Mouse (Mus musculus): ENCODE measurements at regions not wholly inside any gene's neighbourhood (a gene's known extent, or its start where the extent isn't known, plus 50 kb on each side); places are given as distances from the start of the nearest gene placed in this dataset.

DNA sequence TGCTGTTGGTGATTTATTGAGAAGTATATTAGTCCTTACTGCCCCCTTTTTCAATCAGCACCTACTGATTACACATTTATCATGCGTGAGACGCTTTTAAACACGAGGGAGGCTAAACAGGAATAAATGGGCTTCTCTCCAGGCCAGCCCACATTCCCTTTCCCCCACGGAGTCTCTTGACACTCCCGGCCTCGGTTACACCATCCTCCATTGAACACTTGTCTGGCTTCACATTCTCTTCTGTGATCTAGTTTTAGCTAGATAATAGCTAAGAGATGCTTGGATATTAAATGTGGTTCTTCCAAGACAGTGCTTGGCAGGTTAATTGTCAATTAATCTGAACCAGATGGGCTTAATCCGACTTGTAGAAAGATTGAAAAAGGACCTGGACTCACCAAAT is 189.4 kb downstream of the Slc30a10 start:
- DNase-seq (ENCODE audit: low spot score in 2 of 2) = no peak
- Histone ChIP-seq H3K4me3 (no peak overlapping the region), H3K27ac (no peak overlapping the region)
- TF ChIP-seq CTCF (conservative IDR thresholded peaks at IDR 0.05) = no peak

DNA sequence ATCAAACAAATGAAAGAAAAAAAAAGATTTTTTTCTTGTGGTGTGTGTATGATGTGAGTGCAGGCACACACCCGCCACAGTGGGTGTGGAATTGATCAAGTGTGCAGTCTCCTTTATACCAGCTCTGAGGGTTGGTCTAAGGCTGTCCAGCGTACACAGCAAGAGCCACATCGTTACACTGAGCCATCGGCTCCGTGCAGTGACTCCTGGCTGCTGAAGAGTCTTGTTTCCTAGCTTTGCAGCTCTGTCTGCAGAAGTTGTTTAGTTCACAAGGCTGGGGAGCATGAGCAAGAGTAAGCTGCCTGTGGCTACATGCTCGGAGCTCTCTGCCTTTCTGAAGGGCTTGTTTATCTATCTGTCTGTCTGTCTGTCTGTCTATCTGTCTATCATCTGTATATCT is 193.5 kb downstream of the Slc30a10 start:
- Histone ChIP-seq H3K27ac (no peak overlapping the region), H3K4me3 (no peak overlapping the region)
- no peak for DNase-seq (ENCODE audit: low spot score in 2 of 2)
- no peak for TF ChIP-seq CTCF (conservative IDR thresholded peaks at IDR 0.05)

GRCm38 (mm10) chr1:185648926-185649325 is 194.3 kb downstream of the Slc30a10 start:
- Histone ChIP-seq H3K27ac (no peak overlapping the region), H3K4me3 (no peak overlapping the region)
- no peak for DNase-seq (ENCODE audit: low spot score in 2 of 2)
- TF ChIP-seq CTCF (conservative IDR thresholded peaks at IDR 0.05) = no peak

- TF ChIP-seq CTCF (conservative IDR thresholded peaks at IDR 0.05) = no peak
- Histone ChIP-seq H3K4me3 (no peak overlapping the region), H3K27ac (no peak overlapping the region)
- DNase-seq (ENCODE audit: low spot score in 2 of 2) = no peak
These were observed 196.3 kb downstream of the Slc30a10 start for GRCm38 (mm10) chr1:185650926-185651325.

DNA sequence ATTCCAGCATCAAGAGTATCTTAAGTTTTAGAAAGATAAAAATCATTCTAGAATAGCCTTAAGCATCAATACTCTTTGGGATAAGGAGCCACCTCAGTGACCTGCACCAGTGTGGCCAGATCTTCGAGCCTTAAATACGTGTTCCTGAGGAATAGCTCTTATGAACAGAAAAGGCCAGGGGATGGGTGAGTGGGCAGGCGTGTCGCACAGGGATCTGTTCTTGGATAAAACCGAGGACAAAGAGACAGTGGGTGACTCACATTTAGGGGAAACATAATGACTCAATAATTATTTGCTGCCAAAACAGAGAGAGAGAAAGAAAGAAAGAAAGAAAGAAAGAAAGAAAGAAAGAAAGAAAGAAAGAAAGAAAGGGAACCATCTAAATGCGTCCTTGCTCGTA is 200.4 kb downstream of the Slc30a10 start:
- TF ChIP-seq CTCF (conservative IDR thresholded peaks at IDR 0.05) = no peak
- no peak for DNase-seq (ENCODE audit: low spot score in 2 of 2)
- H3K4me3 ChIP-seq = no peak overlapping the region
- no peak overlapping the region for H3K27ac ChIP-seq

- Histone ChIP-seq H3K27ac (no peak overlapping the region), H3K4me3 (no peak overlapping the region)
- TF ChIP-seq CTCF (conservative IDR thresholded peaks at IDR 0.05) = no peak
- DNase-seq (ENCODE audit: low spot score in 2 of 2) = no peak
These were observed 200.8 kb downstream of the Slc30a10 start for GRCm38 (mm10) chr1:185655461-185655860.

DNA sequence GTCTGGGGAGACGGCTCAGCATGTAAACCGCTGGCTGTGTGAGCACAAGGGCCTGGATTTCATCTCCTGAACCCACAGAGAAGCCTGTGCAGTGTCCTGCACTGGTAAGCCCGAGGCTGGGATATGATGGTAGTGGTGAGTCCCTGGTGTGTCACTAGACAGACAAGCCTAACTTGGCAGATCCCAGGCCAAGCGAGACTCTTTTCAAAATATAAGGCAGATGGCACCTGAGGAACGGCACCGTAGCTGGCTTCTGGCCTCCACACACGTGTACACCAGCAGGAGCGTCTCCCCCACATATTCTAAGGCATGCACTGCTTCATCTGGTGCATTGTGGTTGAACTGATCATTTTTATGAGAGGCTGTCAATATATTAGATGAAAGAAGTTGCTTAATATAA is 202.6 kb downstream of the Slc30a10 start:
- no peak for DNase-seq (ENCODE audit: low spot score in 2 of 2)
- Histone ChIP-seq H3K4me3 (no peak overlapping the region), H3K27ac (no peak overlapping the region)
- no peak for TF ChIP-seq CTCF (conservative IDR thresholded peaks at IDR 0.05)

DNA sequence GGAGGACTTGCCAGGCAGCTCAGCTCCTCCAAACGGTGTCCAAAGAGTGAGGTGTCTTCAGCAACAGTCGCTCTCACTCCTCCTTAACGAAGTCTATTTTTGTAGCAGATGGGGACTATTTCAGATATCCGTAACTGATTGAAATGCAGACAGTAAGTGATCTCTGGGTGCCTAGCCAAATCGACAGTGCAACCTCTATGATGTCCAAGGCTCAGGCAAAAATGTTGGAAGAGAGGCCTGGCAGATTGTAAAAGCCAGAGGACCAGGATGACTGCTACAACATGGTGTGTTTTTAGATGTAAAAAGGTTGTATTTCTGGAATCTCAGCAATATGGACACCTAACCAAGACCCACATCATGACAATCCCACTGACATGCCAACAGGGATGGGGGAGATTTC is 204.8 kb downstream of the Slc30a10 start:
- no peak overlapping the region for H3K4me3 ChIP-seq
- DNase-seq (ENCODE audit: low spot score in 2 of 2) = no peak
- H3K27ac ChIP-seq = no peak overlapping the region
- no peak for TF ChIP-seq CTCF (conservative IDR thresholded peaks at IDR 0.05)

GRCm38 (mm10) chr1:185662336-185662735 is 207.7 kb downstream of the Slc30a10 start:
- no peak for DNase-seq (ENCODE audit: low spot score in 2 of 2)
- no peak for TF ChIP-seq CTCF (conservative IDR thresholded peaks at IDR 0.05)
- H3K4me3 ChIP-seq = no peak overlapping the region
- H3K27ac ChIP-seq = no peak overlapping the region

DNA sequence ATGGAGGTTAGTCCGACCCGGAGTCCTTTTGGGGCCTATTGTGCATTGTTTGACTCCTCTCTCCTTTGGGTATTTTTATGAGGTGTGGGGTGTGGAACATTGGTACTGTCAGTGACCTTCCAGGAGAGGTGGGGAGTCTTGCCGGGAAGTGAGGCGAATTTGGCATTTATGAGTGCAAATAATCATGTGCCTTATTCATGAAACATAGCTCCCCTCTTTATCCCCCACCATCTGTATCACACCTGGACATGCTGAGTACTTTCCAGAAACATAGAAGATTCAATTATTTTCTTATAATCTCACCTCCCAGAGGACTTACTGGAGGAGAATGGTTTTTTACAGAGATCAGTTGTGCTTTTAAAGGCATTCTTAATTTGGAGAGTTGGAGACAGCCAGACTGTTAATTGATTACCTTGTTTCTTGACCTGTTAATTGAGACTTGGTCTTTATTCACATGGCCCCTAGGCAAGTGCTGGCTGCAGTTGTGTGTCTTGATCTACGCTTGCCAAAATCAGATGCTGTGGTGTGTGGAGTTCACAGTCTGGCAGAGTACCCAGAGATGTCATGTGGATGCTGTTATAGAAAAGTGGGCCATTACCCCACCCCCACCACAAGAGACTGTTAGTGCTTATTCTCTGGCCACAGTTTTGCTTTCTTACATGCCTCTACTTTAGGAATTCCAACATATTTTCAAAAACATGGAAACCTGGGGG is 215.5 kb downstream of the Slc30a10 start:
- no peak overlapping the region for H3K27ac ChIP-seq
- no peak for TF ChIP-seq CTCF (conservative IDR thresholded peaks at IDR 0.05)
- no peak for DNase-seq (ENCODE audit: low spot score in 2 of 2)
- no peak overlapping the region for H3K4me3 ChIP-seq

GRCm38 (mm10) chr1:185672940-185673339 is 218.3 kb downstream of the Slc30a10 start:
- TF ChIP-seq CTCF (conservative IDR thresholded peaks at IDR 0.05) = no peak
- no peak overlapping the region for H3K27ac ChIP-seq
- no peak overlapping the region for H3K4me3 ChIP-seq
- no peak for DNase-seq (ENCODE audit: low spot score in 2 of 2)

DNA sequence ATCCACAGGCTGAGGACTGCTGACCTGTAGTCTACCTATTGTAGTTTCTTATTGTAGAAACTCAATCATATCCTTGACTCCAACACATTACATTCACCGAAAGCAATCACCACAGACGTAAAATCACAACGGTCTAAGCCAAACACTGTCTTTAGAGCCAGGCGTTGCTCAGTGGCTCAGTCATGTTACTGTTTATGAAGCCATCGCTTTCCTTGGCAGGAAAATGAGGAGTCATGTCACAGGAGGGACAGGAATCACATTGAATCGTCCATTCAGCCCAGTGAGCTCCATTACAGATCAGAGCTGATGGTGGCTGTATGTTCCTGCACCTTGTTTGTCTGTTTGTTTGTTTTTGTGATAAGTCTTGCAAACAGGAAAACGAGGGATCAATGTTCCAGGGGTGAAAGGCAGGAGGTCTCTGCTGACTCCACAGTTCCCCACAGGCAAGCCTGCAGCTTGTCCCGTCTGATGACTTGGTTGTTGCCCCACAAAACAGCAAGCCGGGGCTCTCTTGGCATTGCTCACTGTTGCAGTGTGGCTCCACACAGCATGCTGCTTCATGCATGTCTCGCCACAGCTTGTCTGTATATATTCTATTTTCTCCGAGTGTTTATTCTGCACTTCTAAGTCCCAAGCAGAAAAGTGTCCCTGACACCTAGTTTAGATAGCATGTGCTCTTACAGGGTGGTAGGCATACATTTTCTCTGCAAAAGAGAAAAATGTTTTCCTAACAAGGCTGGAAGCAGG is 221.2 kb downstream of the Slc30a10 start:
- no peak overlapping the region for H3K4me3 ChIP-seq
- no peak for TF ChIP-seq CTCF (conservative IDR thresholded peaks at IDR 0.05)
- no peak overlapping the region for H3K27ac ChIP-seq
- DNase-seq (ENCODE audit: low spot score in 2 of 2) = no peak

DNA sequence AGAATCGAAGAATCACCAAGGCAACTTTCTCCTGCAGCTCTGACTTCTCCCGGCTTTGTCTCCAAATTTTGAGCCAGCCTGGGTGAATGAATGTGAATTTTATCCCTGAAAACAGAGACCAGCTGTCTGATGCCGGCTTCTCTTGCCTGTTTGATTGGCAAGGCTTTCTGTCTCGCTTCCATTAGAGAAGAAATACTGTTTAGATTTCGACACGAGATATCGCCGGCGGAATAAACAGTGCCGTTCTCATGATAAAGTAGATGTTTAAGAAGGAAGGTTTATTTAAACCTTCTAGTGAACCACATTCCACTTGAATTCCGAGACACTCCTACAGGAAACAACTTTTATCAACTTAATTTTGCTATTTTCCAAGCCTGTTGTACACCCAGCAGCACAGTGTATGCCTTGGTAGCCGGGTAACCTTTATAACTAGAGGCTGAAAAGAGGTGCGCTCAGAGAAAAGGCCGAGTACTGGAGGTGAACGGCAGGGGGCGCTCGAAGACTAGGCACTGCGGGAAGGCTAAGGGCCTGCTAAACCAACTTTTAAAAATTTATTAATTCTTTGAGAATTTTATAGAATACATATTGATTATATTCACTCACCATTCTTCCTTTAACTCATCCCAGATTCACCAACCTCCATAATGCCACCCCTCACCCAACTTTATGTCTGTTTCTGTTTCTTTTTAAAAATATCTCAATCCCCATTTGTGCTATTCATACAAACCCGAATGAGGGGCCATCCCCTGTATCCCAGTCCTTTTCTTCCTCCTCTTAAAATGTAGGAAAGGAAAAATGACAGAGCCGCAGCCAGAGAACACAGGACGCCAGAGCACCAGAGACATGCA is 227.2 kb downstream of the Slc30a10 start:
- peak; percentile 72 to 91 for DNase-seq (ENCODE audit: low spot score in 2 of 2)
- peak; percentile 98 for TF ChIP-seq CTCF (conservative IDR thresholded peaks at IDR 0.05)
- Histone ChIP-seq H3K4me3 (peak overlapping the region; percentile 40), H3K27ac (no peak overlapping the region)
